Mouse (Mus musculus) liver (tissue): ENCODE data around the gene Ms4a6c.
"Not testable (repeated sequence)": the region's sequence is repeated elsewhere in the genome, so short reads cannot be mapped to it uniquely, and the experiment has no call there.

Source experiments
- DNase-seq: peaks from one replicate; pipeline ENCODE4 v3.0.0-alpha.2; 2020; ENCODE audit warnings: mixed read lengths

Gene Ms4a6c

DNA sequence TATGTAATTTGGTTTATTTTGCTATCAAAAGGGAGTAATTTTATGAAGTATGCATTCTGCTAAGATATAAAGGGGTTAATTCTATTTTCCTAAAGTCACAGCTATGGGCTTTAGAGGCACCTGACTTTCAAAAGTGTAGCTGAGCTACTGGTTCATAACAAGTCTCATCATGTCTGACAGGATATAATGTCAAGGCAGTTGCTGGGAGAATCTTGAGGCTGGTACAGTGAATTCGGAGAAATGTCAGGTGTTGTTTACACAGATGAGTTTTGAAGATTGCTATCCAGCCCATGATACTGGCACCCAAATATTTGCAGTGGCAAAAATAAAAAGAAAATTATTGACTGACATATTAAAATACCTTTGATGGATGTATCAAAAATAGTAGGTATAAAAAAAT lies 35.7 kb downstream of the Ms4a6c start:
- DNase-seq, result no peak

- no peak for DNase-seq
These were observed 44.3 kb downstream of the Ms4a6c start for GRCm38 (mm10) chr19:11513458-11513857.

- no peak for DNase-seq
These were observed 47.1 kb downstream of the Ms4a6c start, which contains the start of gene Ms4a6b for GRCm38 (mm10) chr19:11516246-11516645. TSS of gene Ms4a6b (plus strand) at chr19:11516512.

DNA sequence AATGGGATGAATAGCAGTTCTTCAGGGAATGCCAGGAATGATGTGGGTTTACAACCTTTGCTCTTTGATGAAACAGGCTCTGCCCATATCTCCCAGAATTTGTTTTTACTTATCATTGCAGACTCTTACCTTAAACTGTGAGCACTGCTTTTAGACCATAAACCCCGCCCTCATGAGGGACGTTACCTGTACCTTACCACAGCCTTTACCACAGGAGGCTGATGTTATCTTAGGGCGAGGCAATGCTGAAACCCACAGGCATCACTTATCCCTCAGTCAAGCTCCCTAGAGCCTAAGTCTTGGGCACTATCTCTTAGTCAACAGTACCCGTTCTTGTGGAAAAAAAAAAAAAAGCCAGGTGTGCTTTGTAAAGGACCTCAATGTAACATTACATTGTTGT lies 47.7 kb downstream of the Ms4a6c start:
- no peak for DNase-seq

GRCm38 (mm10) chr19:11517373-11517772 lies 48.2 kb downstream of the Ms4a6c start:
- not testable (repeated sequence) for DNase-seq

GRCm38 (mm10) chr19:11518356-11518755 lies 49.2 kb downstream of the Ms4a6c start:
- DNase-seq, result not testable (repeated sequence)

GRCm38 (mm10) chr19:11520146-11520545 lies 51.0 kb downstream of the Ms4a6c start:
- DNase-seq, result no peak
